Mouse (Mus musculus) frontal cortex, postnatal 14 days (tissue): ENCODE results near the gene Gse1.

Source experiments
- DNase-seq, 2 experiments: peaks; one replicate each; pipeline ENCODE4 v3.0.0; 2022; ENCODE audit warnings: low spot score in 2 of 2

Gse1 gene

DNA sequence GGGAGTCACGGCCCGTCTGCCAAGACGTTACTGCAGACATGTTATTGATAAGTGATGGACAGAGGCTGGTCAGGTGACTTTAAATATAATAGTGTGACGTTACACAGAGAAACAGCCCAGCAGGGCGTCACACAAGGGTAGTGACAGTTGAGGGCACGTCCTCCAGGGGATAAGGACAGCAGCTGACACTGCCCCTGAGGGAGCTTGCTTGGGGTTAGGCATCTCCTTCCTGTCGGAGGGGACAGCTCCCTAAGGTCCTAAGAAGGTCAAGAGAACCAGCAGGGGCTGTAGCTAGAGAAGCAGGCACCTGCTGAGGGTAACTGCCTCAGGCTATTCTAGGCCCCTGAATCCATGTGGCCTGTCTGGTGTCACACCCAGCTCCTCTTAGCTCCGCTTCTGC lies 343.3 kb downstream of the Gse1 start:
- no peak for DNase-seq

GRCm38 (mm10) chr8:120572534-120572933 lies 344.3 kb downstream of the Gse1 start:
- DNase-seq, result no peak

DNA sequence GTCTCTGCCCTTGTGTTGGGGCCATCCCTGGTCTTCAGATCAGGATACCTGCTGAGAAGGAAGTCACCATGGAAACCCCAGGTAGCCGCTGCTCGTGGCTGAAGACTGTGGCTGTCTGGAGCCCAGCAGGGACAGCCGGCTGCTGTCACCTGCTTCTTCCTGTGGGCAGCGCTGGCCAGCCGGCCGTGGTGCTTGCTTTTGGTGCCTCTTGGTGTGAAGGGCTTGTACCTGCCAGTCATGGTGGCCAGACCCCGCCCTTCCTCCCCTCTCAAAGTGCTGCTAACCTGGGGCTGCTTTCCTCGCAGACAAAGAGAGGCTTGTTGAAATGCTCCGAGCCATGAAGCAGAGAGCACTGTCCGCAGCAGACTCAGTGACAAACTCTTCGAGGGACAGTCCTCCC lies 345.6 kb downstream of the Gse1 start:
- no peak for DNase-seq

GRCm38 (mm10) chr8:120574941-120575340 lies 346.7 kb downstream of the Gse1 start:
- DNase-seq, result no peak

DNA sequence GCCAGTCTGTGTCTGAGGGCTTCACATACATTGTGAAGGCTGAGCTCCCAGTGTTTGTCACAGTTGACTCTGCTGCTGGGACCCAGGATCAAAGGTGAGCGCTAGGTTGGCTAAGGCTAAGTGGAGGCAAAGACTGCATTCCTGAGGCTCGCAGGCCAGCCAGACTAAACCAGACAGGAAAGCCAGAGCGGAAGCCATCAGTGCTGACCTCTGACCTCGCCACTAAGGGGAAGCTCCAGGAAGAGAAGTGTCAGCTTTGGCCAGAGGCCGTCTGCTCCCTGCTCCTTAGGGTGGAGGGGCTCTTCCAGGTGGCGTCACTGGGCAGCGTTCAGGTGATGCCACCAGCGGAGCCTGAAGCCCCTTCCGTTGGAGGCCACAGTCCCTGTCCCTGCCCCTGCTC lies 347.5 kb downstream of the Gse1 start:
- no peak for DNase-seq

DNA sequence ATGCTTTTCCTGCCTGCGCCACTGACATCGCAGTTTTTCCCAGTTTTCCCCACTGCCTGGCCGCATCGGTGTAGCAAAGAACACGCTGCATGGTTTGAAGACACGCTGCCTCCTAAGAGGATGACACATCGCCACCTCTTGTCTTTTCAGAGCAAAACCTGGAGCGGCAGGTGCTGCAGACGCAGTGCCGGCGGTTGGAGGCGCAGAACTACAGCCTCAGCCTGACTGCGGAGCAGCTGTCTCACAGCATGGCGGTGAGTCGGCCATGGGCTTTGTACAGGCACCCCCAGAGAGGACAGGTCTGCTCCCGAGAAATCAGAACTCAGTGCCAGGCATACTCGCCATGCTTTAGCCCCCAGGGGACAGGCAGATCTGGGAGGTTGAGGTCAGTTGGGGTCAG lies 349.6 kb downstream of the Gse1 start:
- no peak for DNase-seq

DNA sequence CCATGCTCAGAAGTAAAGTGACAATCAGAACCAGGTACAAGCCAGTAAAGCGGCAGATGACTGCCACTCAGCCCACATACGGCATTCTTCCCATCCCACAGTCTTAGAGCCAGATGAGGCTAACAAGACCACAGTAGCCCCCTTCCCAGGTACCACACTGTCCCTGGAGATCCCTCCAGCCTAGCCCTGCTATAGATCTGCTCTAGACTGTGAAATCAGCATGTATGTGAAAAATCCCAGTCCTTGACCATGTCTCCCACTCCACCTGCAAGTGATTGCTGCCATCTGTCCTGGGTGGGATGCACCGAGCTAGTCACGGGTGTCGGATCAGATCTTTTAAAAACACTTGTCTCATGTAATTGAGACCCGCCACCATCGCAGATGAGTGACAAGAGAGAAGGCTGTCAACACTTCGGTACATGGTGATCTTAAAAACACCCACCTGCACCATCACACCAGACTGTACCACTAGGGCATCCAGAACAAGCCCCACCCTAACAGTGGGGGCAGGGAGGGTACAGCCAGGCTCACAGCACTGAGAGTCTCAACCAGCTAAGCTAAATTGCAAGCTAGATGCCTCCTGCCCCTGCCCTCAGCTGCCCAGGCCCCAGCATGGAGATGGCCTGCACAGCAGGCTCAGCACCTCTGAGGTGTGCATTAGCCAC lies 352.2 kb downstream of the Gse1 start:
- no peak for DNase-seq

DNA sequence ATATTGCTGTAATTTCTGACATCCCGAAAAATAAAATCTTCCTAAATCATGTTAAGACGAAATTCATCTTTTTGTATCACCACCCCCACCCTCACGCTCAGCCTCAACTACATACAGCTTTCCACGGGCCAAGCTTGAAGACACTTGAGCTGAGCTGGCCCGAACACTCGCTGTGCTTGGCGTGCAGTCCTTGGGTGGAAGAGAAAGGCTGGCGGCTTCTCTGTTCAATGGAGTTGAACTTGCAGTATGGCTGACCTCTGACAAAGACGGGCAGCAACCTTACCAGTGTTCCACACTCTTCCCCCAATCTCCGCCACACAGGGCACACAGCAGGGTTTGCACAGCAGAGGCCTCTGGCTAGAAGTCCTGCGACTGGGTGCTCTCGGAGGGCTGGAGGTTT lies 353.1 kb downstream of the Gse1 start:
- DNase-seq, result no peak

GRCm38 (mm10) chr8:120581811-120582210 lies 353.6 kb downstream of the Gse1 start:
- no peak for DNase-seq

- DNase-seq, result no peak
Observed at GRCm38 (mm10) chr8:120585521-120585920, 357.3 kb downstream of the Gse1 start.

GRCm38 (mm10) chr8:120588908-120589771 lies 360.9 kb downstream of the Gse1 start, which contains the start of gene Gins2:
TSS of gene Gins2 (minus strand) at chr8:120589304.
- DNase-seq, result peak; percentile 99 to 100

DNA sequence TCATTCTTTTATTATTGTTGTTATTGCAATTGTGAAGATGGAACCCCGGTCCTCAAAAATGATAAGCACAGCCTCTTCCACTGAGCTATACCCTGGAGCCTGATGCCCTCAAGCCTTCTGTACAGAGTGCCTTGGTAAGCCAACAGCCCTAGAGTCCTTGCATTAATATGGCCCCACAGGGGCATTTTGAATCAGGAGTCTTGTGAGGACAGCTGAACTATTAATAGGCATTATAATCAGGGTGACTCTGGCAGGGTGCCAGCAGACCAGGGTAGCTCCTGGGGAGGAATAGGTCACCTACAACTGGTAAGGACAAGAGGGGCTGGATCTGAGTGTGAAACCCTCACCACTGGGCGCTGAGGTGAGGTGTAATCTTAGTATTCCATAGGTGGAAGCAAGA lies 361.7 kb downstream of the Gse1 start:
- DNase-seq, result no peak

DNA sequence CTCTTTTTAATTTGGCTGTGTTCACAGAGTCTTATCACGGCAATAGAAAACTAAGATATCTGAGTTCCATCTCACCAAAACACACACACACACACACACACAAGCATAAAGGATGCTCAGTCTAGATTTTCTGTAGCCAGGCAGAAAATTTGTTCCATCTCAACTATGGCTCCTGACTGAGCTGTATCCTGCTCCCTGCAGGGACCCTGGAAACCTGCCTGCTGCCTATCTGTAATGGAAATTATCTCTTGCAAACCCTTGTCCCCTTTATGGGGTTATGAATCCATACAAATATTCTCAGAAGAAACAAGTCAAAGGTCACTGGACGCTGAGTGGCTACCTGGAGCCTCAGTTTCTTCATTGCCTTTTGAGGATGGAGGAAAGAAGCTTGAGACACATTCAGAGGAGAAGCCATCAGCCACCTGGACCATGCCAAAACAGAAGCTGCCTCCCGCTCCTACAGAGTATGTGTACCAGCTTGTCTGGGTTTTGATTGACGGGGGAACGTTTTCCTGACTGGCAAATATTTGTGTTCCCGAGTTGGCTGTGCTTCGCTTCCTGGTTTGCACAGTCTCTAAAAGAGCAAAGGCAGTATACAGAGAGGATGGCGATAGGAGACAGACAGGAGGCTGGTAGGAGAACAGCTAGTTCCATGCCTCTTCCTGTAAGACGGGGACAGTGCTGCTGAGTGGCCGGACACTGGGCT lies 363.5 kb downstream of the Gse1 start:
- no peak for DNase-seq

DNA sequence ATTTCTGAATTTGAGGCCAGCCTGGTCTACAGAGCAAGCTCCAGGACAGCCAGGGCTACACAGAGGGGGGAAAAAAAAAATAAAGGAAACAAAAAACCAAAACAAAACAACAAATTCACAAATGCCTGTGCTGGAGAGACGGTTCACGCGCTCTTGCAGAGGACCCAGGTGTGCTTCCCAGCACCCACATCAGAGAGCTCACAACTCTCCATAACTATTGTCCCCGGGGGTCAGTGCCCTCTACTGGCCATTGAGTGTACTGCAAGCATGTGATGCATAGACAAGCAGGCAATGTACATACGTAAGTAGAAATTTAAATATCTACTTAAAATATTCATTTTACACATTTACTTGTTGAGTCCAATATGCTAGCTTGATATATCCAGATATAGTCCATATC lies 366.3 kb downstream of the Gse1 start:
- DNase-seq, result no peak

DNA sequence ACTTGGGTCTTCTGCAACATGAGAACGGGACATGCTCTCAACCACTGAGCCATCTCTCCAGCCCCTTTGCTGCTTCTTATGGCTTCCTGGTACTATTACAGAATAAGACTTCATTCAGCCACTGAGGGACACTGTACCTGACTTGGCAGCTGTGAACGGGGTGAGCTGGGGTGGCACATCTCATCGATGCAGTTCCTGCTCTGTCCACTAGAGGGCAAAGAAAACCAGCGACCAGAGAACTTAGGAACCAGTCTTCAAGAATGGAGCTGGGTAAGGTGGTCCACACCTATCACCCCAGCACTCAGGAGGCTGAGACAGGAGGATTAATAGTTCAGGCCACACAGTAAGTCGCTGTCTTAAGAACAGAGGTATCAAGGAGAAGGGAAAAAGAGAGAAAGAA lies 367.7 kb downstream of the Gse1 start:
- DNase-seq, result no peak

GRCm38 (mm10) chr8:120598579-120598978 lies 370.3 kb downstream of the Gse1 start:
- DNase-seq, result peak; percentile 77

GRCm38 (mm10) chr8:120599504-120599903 lies 371.2 kb downstream of the Gse1 start:
- peak; percentile 59 to 76 for DNase-seq

DNA sequence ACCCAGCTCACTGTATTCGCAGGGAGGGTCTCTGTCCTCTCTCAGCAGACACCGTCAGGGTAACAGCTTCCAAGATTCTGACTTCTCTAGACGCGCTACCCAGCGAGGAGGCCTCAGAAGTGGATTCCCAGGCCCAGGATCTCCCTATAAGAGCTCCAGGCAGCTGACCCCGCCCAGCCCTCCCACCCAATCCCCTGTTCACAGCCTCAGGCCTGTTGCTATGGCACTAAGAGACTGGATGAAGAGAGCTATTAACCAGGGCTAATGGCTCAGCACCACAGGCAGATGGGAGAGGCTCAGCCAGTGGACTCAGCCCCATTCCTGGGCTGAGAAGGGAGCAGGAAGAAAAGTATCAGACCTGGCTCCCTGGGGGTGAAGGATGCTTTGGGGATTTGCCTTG lies 374.4 kb downstream of the Gse1 start:
- no peak for DNase-seq

DNA sequence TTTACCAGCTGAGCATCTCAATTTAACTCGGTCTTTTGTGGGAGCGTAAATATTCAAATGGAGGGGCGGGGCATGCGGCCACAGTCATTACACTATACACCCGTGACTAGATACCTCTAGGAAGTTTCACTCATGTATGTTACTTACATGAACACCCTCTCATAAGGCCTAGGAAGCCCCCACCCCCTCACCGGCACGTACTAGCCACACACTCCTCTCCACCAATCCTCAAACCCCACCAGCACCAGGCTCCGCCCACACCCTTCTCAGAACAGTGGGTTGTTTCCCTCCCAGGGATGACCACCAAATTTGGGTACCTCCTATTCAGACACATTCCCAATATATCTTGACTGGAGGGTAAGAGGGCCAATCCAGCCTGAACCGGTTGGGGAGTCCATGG lies 379.2 kb downstream of the Gse1 start:
- DNase-seq, result no peak

DNA sequence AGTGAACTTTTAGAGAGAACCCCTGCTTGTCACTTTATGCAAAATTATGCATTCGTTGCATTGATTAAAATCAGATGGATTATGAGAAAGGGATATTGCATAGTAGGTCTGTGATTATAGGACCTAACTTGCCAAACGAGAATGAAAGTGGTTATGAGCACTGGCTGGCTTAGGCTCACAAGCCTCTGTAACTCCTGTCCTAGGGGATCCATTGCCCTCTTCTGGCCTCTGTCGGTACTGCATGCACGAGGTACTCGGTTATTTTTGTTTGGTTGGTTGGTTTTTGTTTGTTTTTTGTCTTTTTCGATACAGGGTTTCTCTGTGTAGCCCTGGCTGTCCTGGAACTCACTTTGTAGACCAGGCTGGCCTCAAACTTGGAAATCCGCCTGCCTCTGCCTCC lies 379.6 kb downstream of the Gse1 start:
- DNase-seq, result peak; percentile 48 to 81

GRCm38 (mm10) chr8:120610824-120611223 lies 382.6 kb downstream of the Gse1 start:
- no peak for DNase-seq

DNA sequence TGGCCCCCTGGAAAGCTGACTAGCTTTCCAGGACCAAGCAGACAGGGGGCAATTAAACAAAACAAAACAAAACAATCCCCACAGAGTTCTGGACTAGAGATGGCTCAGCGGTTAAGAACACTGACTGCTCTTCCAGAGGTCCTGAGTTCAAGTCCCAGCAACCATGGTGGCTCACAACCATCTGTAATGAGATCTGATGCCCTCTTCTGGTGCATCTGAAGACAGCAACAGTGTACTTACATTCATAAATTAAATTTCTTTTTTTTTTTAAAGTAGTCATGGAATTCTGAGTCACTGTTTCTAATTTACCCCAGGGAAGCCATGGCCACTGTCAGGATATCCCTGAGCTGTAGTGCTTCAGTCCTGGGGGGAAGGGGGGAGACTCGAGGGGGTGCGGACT lies 386.2 kb downstream of the Gse1 start:
- no peak for DNase-seq
